Mouse (Mus musculus) midbrain, embryonic 12.5 days (tissue): ENCODE data around the gene Snx7. TPM values are rescaled to one million over a fixed set of nuclear protein-coding genes. Genes with fewer than 3 reads are reported as not detected.

Experiments used
- ATAC-seq: fragments of 200-750 bp; cut with Nextera tagmentation; 2 replicates; pipeline ENCODE4 v1.8.0; 2017; ENCODE audit warnings: low read depth, moderate TSS enrichment, moderate library complexity; ENCODE audit not compliant: low FRiP score
- H3K27ac ChIP-seq: fragments of 300-500 bp; sonication (generic); replicated peaks from 2 replicates; pipeline ENCODE4 v1.5.1; 2016; ENCODE audit warnings: mild to moderate bottlenecking
- H3K27me3 ChIP-seq: fragments of 300-500 bp; sonication (generic); 2 replicates; pipeline ENCODE4 v1.6.1; 2016; ENCODE audit warnings: mild to moderate bottlenecking
- H3K36me3 ChIP-seq: fragments of 300-500 bp; sonication (generic); 2 replicates; pipeline ENCODE4 v1.6.1; 2016
- H3K4me1 ChIP-seq: fragments of 300-500 bp; sonication (generic); 2 replicates; pipeline ENCODE4 v1.6.1; 2016
- H3K4me2 ChIP-seq: fragments of 300-500 bp; sonication (generic); replicated peaks from 2 replicates; pipeline ENCODE4 v1.6.1; 2016; ENCODE audit warnings: mild to moderate bottlenecking, moderate library complexity
- H3K4me3 ChIP-seq: fragments of 300-500 bp; sonication (generic); 2 replicates; pipeline ENCODE4 v1.5.1; 2016; ENCODE audit warnings: mild to moderate bottlenecking
- H3K9ac ChIP-seq: fragments of 300-500 bp; sonication (generic); replicated peaks from 2 replicates; pipeline ENCODE4 v1.6.1; 2016; ENCODE audit warnings: mild to moderate bottlenecking, moderate library complexity
- H3K9me3 ChIP-seq: fragments of 300-500 bp; sonication (generic); 2 replicates; pipeline ENCODE4 v1.6.1; 2016; ENCODE audit warnings: mild to moderate bottlenecking
- WGBS: fragments of 180-500 bp; shearing (Covaris S2); methylation state at CpG from one replicate; pipeline ENCODE4 v1.1.7; 2016; 5-methylcytosine and 5-hydroxymethylcytosine counted together
- polyA plus RNA-seq: library from polyadenylated mRNA; unstranded; fragments of >200 nt; fragmentation: Nextera tagmentation; extraction: Ambion mirVana; gene quantifications from 2 replicates; pipeline ENCODE4 v1.2.1, GENCODE M21; 2016

Snx7 gene
- polyA plus RNA-seq, 1 experiment from 2014 or later = 13.1 TPM

GRCm38 (mm10) chr3:117805782-117806181 lies 63.0 kb downstream of the Snx7 start:
- no peaks in the 10 kb centered on the region for H3K9me3 ChIP-seq
- no peak overlapping the region for H3K4me2 ChIP-seq
- no peaks in the 10 kb centered on the region for H3K27me3 ChIP-seq
- H3K36me3 ChIP-seq = no peaks in the 10 kb centered on the region
- no peak overlapping the region for H3K4me3 ChIP-seq
- H3K27ac ChIP-seq = no peak overlapping the region
- no peaks in the 10 kb centered on the region for H3K4me1 ChIP-seq
- ATAC-seq = no peak
- WGBS = 94% methylated on average over 6 of the region's 6 CpGs
- no peak overlapping the region for H3K9ac ChIP-seq

DNA sequence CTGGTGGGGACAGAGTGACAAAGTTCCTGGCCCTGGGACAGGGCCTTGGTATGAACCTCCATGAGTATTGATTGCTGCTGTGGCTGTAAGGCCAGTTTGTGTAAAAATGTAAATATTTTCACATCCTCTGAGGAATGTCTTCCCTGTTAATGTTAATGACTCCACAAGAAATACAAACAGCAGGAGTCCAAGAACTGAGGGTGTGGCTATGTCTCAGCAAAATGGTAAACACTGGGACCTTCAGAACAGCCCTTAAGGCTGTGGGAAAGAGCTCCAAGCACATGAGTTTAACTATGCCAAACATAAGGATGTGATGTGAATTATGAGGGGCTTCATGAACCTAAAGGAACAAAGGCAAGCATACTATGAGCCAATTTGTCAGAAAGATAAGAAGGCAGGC lies 74.2 kb downstream of the Snx7 start:
- H3K9me3 ChIP-seq = no peaks in the 10 kb centered on the region
- no peaks in the 10 kb centered on the region for H3K4me1 ChIP-seq
- H3K9ac ChIP-seq = no peak overlapping the region
- H3K36me3 ChIP-seq = no peaks in the 10 kb centered on the region
- H3K4me3 ChIP-seq = no peak overlapping the region
- no peaks in the 10 kb centered on the region for H3K27me3 ChIP-seq
- no peak overlapping the region for H3K27ac ChIP-seq
- H3K4me2 ChIP-seq = no peak overlapping the region
- ATAC-seq = no peak

DNA sequence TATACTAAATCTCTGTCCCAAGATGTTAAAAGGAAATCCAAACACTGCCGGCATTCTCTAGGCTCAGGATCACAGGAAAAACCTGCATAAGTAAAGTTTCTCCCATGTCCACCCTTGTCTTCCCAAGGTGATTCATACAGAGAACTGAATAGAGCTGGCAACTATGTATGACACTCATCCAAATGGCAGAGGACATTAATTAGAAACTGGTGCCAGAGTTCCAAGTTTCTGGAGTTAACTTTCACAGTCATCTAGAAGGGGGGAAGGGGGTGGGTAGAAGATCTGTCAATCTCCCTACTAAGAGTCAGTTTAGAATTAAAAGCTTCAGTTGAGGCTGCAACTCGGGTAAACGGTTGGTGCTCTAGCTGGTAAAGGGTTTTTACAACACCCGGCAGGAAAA lies 76.8 kb downstream of the Snx7 start:
- 70% methylated on average over 4 of the region's 4 CpGs for WGBS
- no peak for ATAC-seq
- Histone ChIP-seq H3K36me3 (no peaks in the 10 kb centered on the region), H3K9ac (no peak overlapping the region), H3K4me3 (no peak overlapping the region), H3K27me3 (no peaks in the 10 kb centered on the region), H3K9me3 (no peaks in the 10 kb centered on the region), H3K4me2 (no peak overlapping the region), H3K27ac (no peak overlapping the region), H3K4me1 (no peaks in the 10 kb centered on the region)

DNA sequence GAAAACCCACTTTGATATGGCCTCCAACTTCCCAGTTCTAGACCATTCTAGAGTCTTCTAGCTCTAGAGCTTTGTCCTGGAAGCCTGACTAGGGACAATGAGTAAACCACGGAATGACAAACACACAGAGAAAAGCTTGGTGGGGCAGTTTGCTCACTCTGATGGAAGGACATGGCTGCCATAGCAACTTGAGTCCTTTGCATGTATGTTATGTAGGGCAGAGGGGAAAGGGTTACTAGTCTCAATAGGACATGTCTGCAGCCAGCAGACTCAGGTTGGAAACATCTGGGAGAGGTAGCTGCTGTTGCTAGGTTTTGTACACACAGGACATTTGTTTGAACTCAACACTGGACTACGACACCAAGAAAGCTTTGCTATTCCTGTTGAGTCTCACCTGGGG lies 77.5 kb downstream of the Snx7 start:
- no peak overlapping the region for H3K4me2 ChIP-seq
- no peak overlapping the region for H3K4me3 ChIP-seq
- H3K36me3 ChIP-seq = no peaks in the 10 kb centered on the region
- no peaks in the 10 kb centered on the region for H3K9me3 ChIP-seq
- no peaks in the 10 kb centered on the region for H3K27me3 ChIP-seq
- 83% methylated on average over 2 of the region's 2 CpGs for WGBS
- no peaks in the 10 kb centered on the region for H3K4me1 ChIP-seq
- no peak overlapping the region for H3K27ac ChIP-seq
- ATAC-seq = no peak
- no peak overlapping the region for H3K9ac ChIP-seq

DNA sequence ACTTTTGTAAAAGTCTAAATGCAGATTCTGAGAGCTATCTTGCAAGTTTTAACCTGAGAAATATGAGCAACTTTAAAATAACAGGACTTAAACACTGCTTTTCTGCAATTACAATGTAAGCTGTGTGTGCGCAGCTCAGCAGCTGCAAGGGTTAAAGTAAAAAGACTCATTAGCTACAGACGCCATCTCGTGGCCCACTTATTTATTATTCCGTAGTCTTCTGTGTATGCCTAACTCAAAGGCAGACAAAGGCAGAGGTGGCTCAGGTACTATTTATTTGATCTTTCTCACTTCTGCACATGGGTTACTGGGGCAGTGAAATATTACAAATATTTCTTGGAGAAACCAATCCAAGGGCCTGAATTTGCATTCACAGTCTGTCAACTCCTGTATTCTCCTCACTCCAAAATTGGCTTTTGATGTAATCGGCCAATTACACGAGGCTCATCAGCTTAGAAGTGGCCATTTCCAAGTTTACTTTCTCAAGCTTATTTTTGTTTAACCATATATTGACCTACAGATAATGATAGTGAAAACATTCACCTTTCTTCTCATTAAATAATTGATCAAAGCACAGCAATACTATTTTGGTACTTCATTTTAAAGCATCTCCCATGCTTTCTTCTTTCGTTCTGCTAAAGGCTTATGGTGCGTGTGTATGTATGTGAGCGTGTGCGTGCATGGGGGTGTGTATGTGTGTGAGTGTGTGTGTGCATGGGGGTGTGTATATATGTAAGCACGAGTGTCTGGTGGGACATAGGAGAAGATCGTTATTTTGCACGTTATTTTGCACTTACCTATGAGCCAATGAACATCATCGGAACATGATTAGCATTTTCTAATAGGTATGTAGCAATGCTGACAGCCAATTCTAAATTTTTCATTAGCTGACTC lies 79.7 kb downstream of the Snx7 start:
- Histone ChIP-seq H3K4me3 (no peak overlapping the region), H3K9ac (no peak overlapping the region), H3K4me2 (no peak overlapping the region), H3K9me3 (no peaks in the 10 kb centered on the region), H3K4me1 (no peaks in the 10 kb centered on the region), H3K27me3 (no peaks in the 10 kb centered on the region), H3K27ac (no peak overlapping the region), H3K36me3 (no peaks in the 10 kb centered on the region)
- WGBS = 69% methylated on average over 14 of the region's 14 CpGs
- peak; percentile 77 for ATAC-seq

GRCm38 (mm10) chr3:117787247-117787646 lies 81.5 kb downstream of the Snx7 start:
- ATAC-seq = no peak
- WGBS = 34% methylated on average over 6 of the region's 6 CpGs
- no peaks in the 10 kb centered on the region for H3K4me1 ChIP-seq

DNA sequence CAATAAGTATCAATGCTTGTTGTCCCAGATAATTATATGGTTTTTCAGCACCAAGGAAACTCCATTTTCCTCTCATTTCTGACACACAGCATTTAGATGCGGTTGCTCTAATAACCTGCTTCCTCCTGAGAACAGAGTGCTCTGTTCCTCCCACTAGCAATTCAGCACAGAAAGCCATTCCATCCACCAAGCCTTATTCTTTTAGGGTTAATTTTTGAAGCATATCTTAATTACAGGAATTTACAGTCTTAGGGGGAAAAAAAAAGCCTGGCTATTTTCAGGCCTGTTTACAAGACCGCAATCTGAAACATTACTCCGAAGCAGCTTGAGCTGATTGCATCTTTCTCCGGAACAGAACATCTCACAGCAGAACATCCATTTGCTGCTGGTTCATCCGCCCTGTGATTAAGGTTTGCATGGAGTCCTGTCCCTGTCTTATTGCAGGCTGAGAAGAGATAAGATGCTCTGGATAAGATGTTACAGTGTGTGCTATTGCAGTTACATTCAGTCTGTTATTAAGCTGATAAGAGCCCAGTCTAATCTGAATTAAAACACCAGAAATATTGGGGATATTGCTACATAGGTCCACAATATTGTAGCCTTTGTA lies 116.5 kb downstream of the Snx7 start:
- Histone ChIP-seq H3K27me3 (no peaks in the 10 kb centered on the region), H3K4me3 (no peak overlapping the region), H3K9ac (no peak overlapping the region), H3K9me3 (no peaks in the 10 kb centered on the region), H3K36me3 (no peaks in the 10 kb centered on the region), H3K4me2 (no peak overlapping the region), H3K4me1 (no peaks in the 10 kb centered on the region), H3K27ac (no peak overlapping the region)
- no peak for ATAC-seq
- 86% methylated on average over 5 of the region's 5 CpGs for WGBS

More at GRCm38 (mm10) chr3:117787247-117787646, 81.5 kb downstream of the Snx7 start:
- no peak overlapping the region for H3K4me2 ChIP-seq
- no peak overlapping the region for H3K4me3 ChIP-seq
- no peak overlapping the region for H3K9ac ChIP-seq
- no peak overlapping the region for H3K27ac ChIP-seq
- no peaks in the 10 kb centered on the region for H3K36me3 ChIP-seq
- no peaks in the 10 kb centered on the region for H3K27me3 ChIP-seq
- no peaks in the 10 kb centered on the region for H3K9me3 ChIP-seq

GRCm38 (mm10) chr3:117751665-117752064 lies 117.1 kb downstream of the Snx7 start:
- Histone ChIP-seq H3K27me3 (no peaks in the 10 kb centered on the region), H3K4me1 (no peaks in the 10 kb centered on the region), H3K4me3 (no peak overlapping the region), H3K4me2 (no peak overlapping the region), H3K9ac (no peak overlapping the region), H3K36me3 (no peaks in the 10 kb centered on the region), H3K27ac (no peak overlapping the region), H3K9me3 (no peaks in the 10 kb centered on the region)
- ATAC-seq = no peak
- 52% methylated on average over 2 of the region's 2 CpGs for WGBS

DNA sequence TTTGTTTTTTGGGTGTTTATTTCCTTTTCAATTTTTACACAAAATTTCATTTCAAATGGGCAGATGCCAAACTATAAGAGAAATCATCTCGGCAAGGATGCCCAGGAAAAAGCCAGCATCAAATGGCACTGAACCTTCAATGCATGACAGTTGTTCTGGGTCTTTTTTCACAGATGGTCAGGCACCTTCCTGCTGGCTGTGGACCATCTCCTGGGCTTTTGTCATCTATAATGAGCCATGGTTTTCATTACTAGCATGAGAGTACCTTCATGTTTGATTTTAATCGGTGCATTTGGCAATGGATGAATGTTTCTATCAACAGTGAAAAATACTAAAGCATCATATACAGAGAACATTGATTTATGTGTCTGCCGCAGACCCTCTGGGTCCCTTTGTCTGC lies 119.5 kb downstream of the Snx7 start:
- Histone ChIP-seq H3K9ac (no peak overlapping the region), H3K36me3 (no peaks in the 10 kb centered on the region), H3K27me3 (no peaks in the 10 kb centered on the region), H3K27ac (no peak overlapping the region), H3K9me3 (no peaks in the 10 kb centered on the region), H3K4me1 (no peaks in the 10 kb centered on the region), H3K4me3 (no peak overlapping the region), H3K4me2 (no peak overlapping the region)
- no peak for ATAC-seq
- WGBS = 85% methylated on average over 3 of the region's 3 CpGs

- Histone ChIP-seq H3K27me3 (no peaks in the 10 kb centered on the region), H3K4me1 (no peaks in the 10 kb centered on the region), H3K9ac (no peak overlapping the region), H3K27ac (no peak overlapping the region), H3K4me2 (no peak overlapping the region), H3K9me3 (no peaks in the 10 kb centered on the region), H3K4me3 (no peak overlapping the region), H3K36me3 (no peaks in the 10 kb centered on the region)
- no peak for ATAC-seq
- 69% methylated on average over 5 of the region's 5 CpGs for WGBS
Observed at GRCm38 (mm10) chr3:117739760-117740159, 129.0 kb downstream of the Snx7 start.

DNA sequence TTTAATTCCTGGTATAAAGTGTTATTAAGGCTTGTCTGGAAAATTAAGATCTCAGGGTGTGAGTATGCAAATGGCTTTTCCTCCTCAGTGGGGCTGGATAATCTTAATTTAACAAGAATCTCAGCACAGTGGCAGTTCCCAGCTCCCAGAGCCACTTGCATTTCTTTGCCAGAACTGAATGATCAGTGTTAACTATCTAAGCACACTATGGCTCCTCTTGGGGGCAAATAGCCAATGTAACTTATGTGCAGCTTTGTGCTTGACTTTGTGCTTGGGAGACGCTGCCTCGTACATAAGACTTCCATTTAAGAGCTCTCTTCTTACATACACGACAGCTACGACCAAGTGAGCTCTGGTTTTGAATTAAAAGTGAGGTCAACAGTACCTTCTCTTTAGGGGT lies 136.1 kb downstream of the Snx7 start:
- H3K9me3 ChIP-seq = no peaks in the 10 kb centered on the region
- H3K27me3 ChIP-seq = no peaks in the 10 kb centered on the region
- WGBS = 63% methylated on average over 4 of the region's 4 CpGs
- ATAC-seq = no peak
- no peak overlapping the region for H3K9ac ChIP-seq
- no peak overlapping the region for H3K27ac ChIP-seq
- H3K4me1 ChIP-seq = no peaks in the 10 kb centered on the region
- no peak overlapping the region for H3K4me2 ChIP-seq
- no peaks in the 10 kb centered on the region for H3K36me3 ChIP-seq
- H3K4me3 ChIP-seq = no peak overlapping the region
